Mouse (Mus musculus): ENCODE results near the gene Sptan1. TPM values are rescaled to one million over a fixed set of nuclear protein-coding genes. Genes with fewer than 3 reads are reported as not detected.

Gene Sptan1
- polyA plus RNA-seq (2015; fragmentation: Nextera tagmentation; extraction: Ambion mirVana), result 84.2 and 96.3 TPM in 2 replicates

- H3K27ac ChIP-seq (ENCODE audit: low read length), result peak within 1 kb of the TSS; percentile 87
- ATAC-seq (ENCODE audit: insufficient read depth, low FRiP score), result peak; percentile 99
- no peaks in the 10 kb centered on the region for H3K36me3 ChIP-seq (ENCODE audit: control insufficient read depth, insufficient read depth, low read length)
- peak within 1 kb of the TSS; percentile 50 for H3K4me2 ChIP-seq (ENCODE audit: low read depth, low read length)
- peak within 1 kb of the TSS; percentile 94 for H3K4me3 ChIP-seq (replicated peaks; ENCODE audit: low read length)
- H3K9ac ChIP-seq (ENCODE audit: low read length), result peak within 1 kb of the TSS; percentile 99
- H3K4me1 ChIP-seq (ENCODE audit: control insufficient read depth, insufficient read depth, low read length), result peaks cover 24% of the 10 kb centered on the region
- no peaks in the 10 kb centered on the region for H3K9me3 ChIP-seq (replicated peaks; ENCODE audit: control insufficient read depth, low read length)
- WGBS, result under 1% methylated on average over 76 of the region's 82 CpGs
- no peaks in the 10 kb centered on the region for H3K27me3 ChIP-seq (ENCODE audit: control insufficient read depth, insufficient read depth, low read length)
Measured at GRCm38 (mm10) chr2:29965250-29965843, at the start of gene Sptan1. TSS of gene Sptan1 (plus strand) at chr2:29965560.

DNA sequence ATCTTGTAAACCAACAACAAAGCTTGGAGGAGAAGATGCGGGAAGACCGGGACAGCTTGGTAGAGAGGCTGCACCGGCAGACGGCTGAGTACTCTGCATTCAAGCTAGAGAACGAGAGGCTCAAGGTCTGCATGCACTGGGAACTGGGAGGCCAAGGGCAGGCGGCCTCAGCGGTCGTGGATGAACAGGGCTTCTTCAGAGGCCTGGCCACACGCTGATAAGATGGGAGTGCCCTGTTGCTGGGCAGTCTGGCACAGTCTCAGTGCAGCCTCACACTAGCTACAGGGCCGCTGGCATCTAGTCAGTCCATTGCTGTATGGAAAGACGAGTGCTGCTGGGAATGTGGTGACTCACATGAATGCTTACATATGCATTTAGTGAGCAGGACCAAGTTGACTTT, 47.7 kb upstream of the Sptan1 start:
- H3K9me3 ChIP-seq (replicated peaks; ENCODE audit: control insufficient read depth, low read length), result no peaks in the 10 kb centered on the region
- H3K9ac ChIP-seq (ENCODE audit: low read length), result no peak overlapping the region
- ATAC-seq (ENCODE audit: insufficient read depth, low FRiP score), result no peak
- H3K4me1 ChIP-seq (ENCODE audit: control insufficient read depth, insufficient read depth, low read length), result no peaks in the 10 kb centered on the region
- 92% methylated on average over 11 of the region's 11 CpGs for WGBS
- no peak overlapping the region for H3K4me3 ChIP-seq (replicated peaks; ENCODE audit: low read length)
- no peak overlapping the region for H3K27ac ChIP-seq (ENCODE audit: low read length)
- H3K36me3 ChIP-seq (ENCODE audit: control insufficient read depth, insufficient read depth, low read length), result peaks cover 16% of the 10 kb centered on the region
- H3K4me2 ChIP-seq (ENCODE audit: low read depth, low read length), result no peak overlapping the region
- H3K27me3 ChIP-seq (ENCODE audit: control insufficient read depth, insufficient read depth, low read length), result no peaks in the 10 kb centered on the region

GRCm38 (mm10) chr2:29922011-29922410, 43.3 kb upstream of the Sptan1 start:
- no peaks in the 10 kb centered on the region for H3K4me1 ChIP-seq (ENCODE audit: control insufficient read depth, insufficient read depth, low read length)
- no peaks in the 10 kb centered on the region for H3K9me3 ChIP-seq (replicated peaks; ENCODE audit: control insufficient read depth, low read length)
- 37% methylated on average over 11 of the region's 11 CpGs for WGBS
- no peak overlapping the region for H3K27ac ChIP-seq (ENCODE audit: low read length)
- no peak overlapping the region for H3K4me2 ChIP-seq (ENCODE audit: low read depth, low read length)
- no peak overlapping the region for H3K4me3 ChIP-seq (replicated peaks; ENCODE audit: low read length)
- peaks cover 7% of the 10 kb centered on the region for H3K36me3 ChIP-seq (ENCODE audit: control insufficient read depth, insufficient read depth, low read length)
- no peak for ATAC-seq (ENCODE audit: insufficient read depth, low FRiP score)
- H3K9ac ChIP-seq (ENCODE audit: low read length), result no peak overlapping the region
- no peaks in the 10 kb centered on the region for H3K27me3 ChIP-seq (ENCODE audit: control insufficient read depth, insufficient read depth, low read length)

- Histone ChIP-seq H3K4me3 (replicated peaks; ENCODE audit: low read length) (no peak overlapping the region), H3K9me3 (replicated peaks; ENCODE audit: control insufficient read depth, low read length) (no peaks in the 10 kb centered on the region), H3K27ac (ENCODE audit: low read length) (no peak overlapping the region), H3K4me2 (ENCODE audit: low read depth, low read length) (no peak overlapping the region), H3K36me3 (ENCODE audit: control insufficient read depth, insufficient read depth, low read length) (peaks cover 16% of the 10 kb centered on the region), H3K27me3 (ENCODE audit: control insufficient read depth, insufficient read depth, low read length) (no peaks in the 10 kb centered on the region), H3K9ac (ENCODE audit: low read length) (no peak overlapping the region), H3K4me1 (ENCODE audit: control insufficient read depth, insufficient read depth, low read length) (no peaks in the 10 kb centered on the region)
- no peak for ATAC-seq (ENCODE audit: insufficient read depth, low FRiP score)
- 85% methylated on average over 5 of the region's 5 CpGs for WGBS
Measured at GRCm38 (mm10) chr2:29926542-29926941, 38.8 kb upstream of the Sptan1 start.

- H3K4me1 ChIP-seq (ENCODE audit: control insufficient read depth, insufficient read depth, low read length), result no peaks in the 10 kb centered on the region
- H3K9ac ChIP-seq (ENCODE audit: low read length), result no peak overlapping the region
- H3K4me3 ChIP-seq (replicated peaks; ENCODE audit: low read length), result no peak overlapping the region
- H3K9me3 ChIP-seq (replicated peaks; ENCODE audit: control insufficient read depth, low read length), result no peaks in the 10 kb centered on the region
- no peak overlapping the region for H3K4me2 ChIP-seq (ENCODE audit: low read depth, low read length)
- peaks cover 9% of the 10 kb centered on the region; the same call in 1 of the 2 replicates for H3K36me3 ChIP-seq (ENCODE audit: control insufficient read depth, insufficient read depth, low read length)
- no peaks in the 10 kb centered on the region for H3K27me3 ChIP-seq (ENCODE audit: control insufficient read depth, insufficient read depth, low read length)
- no peak for ATAC-seq (ENCODE audit: insufficient read depth, low FRiP score)
- 83% methylated on average over 10 of the region's 10 CpGs for WGBS
- no peak overlapping the region for H3K27ac ChIP-seq (ENCODE audit: low read length)
Measured at GRCm38 (mm10) chr2:29930506-29930905, 34.9 kb upstream of the Sptan1 start.

- H3K4me1 ChIP-seq (ENCODE audit: control insufficient read depth, insufficient read depth, low read length), result peaks cover 4% of the 10 kb centered on the region
- H3K9ac ChIP-seq (ENCODE audit: low read length), result no peak overlapping the region
- H3K4me3 ChIP-seq (replicated peaks; ENCODE audit: low read length), result no peak overlapping the region
- no peak overlapping the region for H3K27ac ChIP-seq (ENCODE audit: low read length)
- H3K27me3 ChIP-seq (ENCODE audit: control insufficient read depth, insufficient read depth, low read length), result no peaks in the 10 kb centered on the region
- WGBS, result 89% methylated on average over 6 of the region's 6 CpGs
- H3K4me2 ChIP-seq (ENCODE audit: low read depth, low read length), result no peak overlapping the region
- no peak for ATAC-seq (ENCODE audit: insufficient read depth, low FRiP score)
- H3K9me3 ChIP-seq (replicated peaks; ENCODE audit: control insufficient read depth, low read length), result no peaks in the 10 kb centered on the region
- H3K36me3 ChIP-seq (ENCODE audit: control insufficient read depth, insufficient read depth, low read length), result peaks cover 9% of the 10 kb centered on the region; the same call in 1 of the 2 replicates
Measured at GRCm38 (mm10) chr2:29931194-29931593, 34.2 kb upstream of the Sptan1 start.

DNA sequence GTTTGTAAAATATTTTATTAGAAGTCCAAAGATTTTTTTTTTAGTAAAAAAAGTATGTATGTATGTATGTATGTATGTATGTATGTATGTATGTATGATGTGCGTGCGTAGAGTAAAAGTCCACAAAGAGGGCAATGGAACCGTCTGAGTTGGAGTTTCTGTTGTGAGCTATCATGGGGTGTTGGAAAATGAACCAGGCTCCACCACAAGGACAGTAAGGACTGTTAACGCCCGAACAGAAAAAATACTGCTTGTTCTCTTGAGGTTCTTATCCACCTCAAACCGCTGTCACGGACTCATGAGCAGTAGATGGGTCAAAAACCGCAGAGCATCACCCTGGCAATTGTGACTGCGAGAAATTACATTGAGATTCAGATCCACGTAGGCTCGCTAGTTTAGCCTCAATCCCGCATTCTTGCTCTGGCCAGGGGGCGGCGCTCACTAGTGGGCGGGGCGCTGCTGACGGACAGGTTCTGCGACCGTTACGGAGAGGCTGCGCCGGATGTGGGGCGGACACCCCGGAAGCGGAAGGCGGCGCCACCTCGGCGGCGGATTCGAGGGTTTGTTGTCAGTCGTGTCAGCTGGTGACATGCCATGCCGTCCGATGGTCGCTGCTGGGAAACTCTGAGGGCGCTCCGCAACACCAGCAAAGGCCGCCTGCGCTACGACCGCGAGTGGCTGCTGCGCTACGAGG, 30.3 kb upstream of the Sptan1 start, which contains the start of gene Gle1:
TSS of gene Gle1 (plus strand) at position 521 of the 694 bp plus-strand sequence.
- peak within 1 kb of the TSS; percentile 75 for H3K4me2 ChIP-seq (ENCODE audit: low read depth, low read length)
- peak within 1 kb of the TSS; percentile 83 for H3K27ac ChIP-seq (ENCODE audit: low read length)
- 0 out of 2 replicates have a peak, but pooled peaks cover 8% of the 10 kb centered on the region for H3K36me3 ChIP-seq (ENCODE audit: control insufficient read depth, insufficient read depth, low read length)
- H3K4me1 ChIP-seq (ENCODE audit: control insufficient read depth, insufficient read depth, low read length), result peaks cover 4% of the 10 kb centered on the region
- 3% methylated on average over 44 of the region's 44 CpGs for WGBS
- peak within 1 kb of the TSS; percentile 77 for H3K9ac ChIP-seq (ENCODE audit: low read length)
- ATAC-seq (ENCODE audit: insufficient read depth, low FRiP score), result peak; percentile 97
- H3K4me3 ChIP-seq (replicated peaks; ENCODE audit: low read length), result peak within 1 kb of the TSS; percentile 90
- H3K27me3 ChIP-seq (ENCODE audit: control insufficient read depth, insufficient read depth, low read length), result no peaks in the 10 kb centered on the region
- H3K9me3 ChIP-seq (replicated peaks; ENCODE audit: control insufficient read depth, low read length), result no peaks in the 10 kb centered on the region

DNA sequence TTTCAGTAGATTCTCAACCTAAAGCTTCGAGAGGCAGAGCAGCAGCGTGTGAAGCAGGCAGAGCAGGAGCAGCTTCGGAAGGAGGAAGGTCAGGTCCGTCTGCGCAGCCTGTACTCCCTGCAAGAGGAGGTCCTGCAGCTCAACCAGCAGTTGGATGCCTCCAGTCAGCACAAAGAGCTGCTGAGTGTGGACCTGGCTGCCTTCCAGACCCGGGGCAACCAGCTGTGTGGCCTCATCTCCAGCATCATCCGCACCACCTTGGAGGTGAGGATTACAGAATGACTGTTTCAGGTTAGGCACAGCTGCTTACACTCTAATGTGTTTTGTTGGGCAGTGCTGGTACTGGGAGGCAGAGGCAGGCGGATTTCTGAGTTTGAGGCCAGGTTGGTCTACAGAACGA, 25.3 kb upstream of the Sptan1 start:
- 85% methylated on average over 9 of the region's 9 CpGs for WGBS
- no peaks in the 10 kb centered on the region for H3K9me3 ChIP-seq (replicated peaks; ENCODE audit: control insufficient read depth, low read length)
- H3K27me3 ChIP-seq (ENCODE audit: control insufficient read depth, insufficient read depth, low read length), result no peaks in the 10 kb centered on the region
- peaks cover 4% of the 10 kb centered on the region for H3K4me1 ChIP-seq (ENCODE audit: control insufficient read depth, insufficient read depth, low read length)
- H3K9ac ChIP-seq (ENCODE audit: low read length), result no peak overlapping the region
- H3K36me3 ChIP-seq (ENCODE audit: control insufficient read depth, insufficient read depth, low read length), result 0 out of 2 replicates have a peak, but pooled peaks cover 4% of the 10 kb centered on the region
- no peak for ATAC-seq (ENCODE audit: insufficient read depth, low FRiP score)
- no peak overlapping the region for H3K4me3 ChIP-seq (replicated peaks; ENCODE audit: low read length)
- H3K4me2 ChIP-seq (ENCODE audit: low read depth, low read length), result no peak overlapping the region
- H3K27ac ChIP-seq (ENCODE audit: low read length), result no peak overlapping the region

DNA sequence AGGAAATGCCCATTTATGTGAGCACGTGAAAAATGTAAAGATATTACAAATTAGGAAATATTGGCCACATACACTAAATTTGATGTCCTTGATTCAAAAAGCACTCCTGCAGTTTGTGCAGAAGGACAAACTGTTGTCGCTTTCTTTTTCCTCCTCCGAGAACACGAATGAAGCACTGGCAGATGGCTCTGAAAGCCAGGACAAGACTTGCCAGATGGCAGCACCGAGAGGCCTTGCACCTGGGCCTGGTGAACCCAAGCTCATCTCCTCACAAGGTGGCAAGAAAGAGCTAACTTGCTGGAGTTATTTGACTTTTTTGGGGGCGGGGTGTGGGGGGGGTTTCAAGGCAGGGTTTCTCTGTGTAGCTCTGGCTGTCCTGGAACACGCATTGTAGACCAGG, 24.5 kb upstream of the Sptan1 start:
- no peak for ATAC-seq (ENCODE audit: insufficient read depth, low FRiP score)

More for the DNA sequence above, 24.5 kb upstream of the Sptan1 start:
- H3K4me3 ChIP-seq (replicated peaks; ENCODE audit: low read length), result no peak overlapping the region
- H3K27me3 ChIP-seq (ENCODE audit: control insufficient read depth, insufficient read depth, low read length), result no peaks in the 10 kb centered on the region
- H3K9ac ChIP-seq (ENCODE audit: low read length), result no peak overlapping the region
- peaks cover 4% of the 10 kb centered on the region for H3K4me1 ChIP-seq (ENCODE audit: control insufficient read depth, insufficient read depth, low read length)
- H3K27ac ChIP-seq (ENCODE audit: low read length), result no peak overlapping the region
- H3K36me3 ChIP-seq (ENCODE audit: control insufficient read depth, insufficient read depth, low read length), result 0 out of 2 replicates have a peak, but pooled peaks cover 4% of the 10 kb centered on the region
- 93% methylated on average over 7 of the region's 7 CpGs for WGBS
- no peaks in the 10 kb centered on the region for H3K9me3 ChIP-seq (replicated peaks; ENCODE audit: control insufficient read depth, low read length)
- H3K4me2 ChIP-seq (ENCODE audit: low read depth, low read length), result no peak overlapping the region

Data from stomach, embryonic 16.5 days (tissue).